Mouse (Mus musculus) forebrain, embryonic 14.5 days (tissue): ENCODE results near the gene H13. TPM values are rescaled to one million over a fixed set of nuclear protein-coding genes. Genes with fewer than 3 reads are reported as not detected.

Experiments
- ATAC-seq: fragments of 200-750 bp; cut with Nextera tagmentation; 2 replicates; pipeline ENCODE4 v1.8.0; 2017; ENCODE audit warnings: mild to moderate bottlenecking, moderate library complexity
- DNase-seq: peaks from one replicate; pipeline ENCODE4 v3.0.0-alpha.2; 2015; ENCODE audit warnings: low spot score
- H3K27ac ChIP-seq: fragments of 300-500 bp; sonication (generic); 2 replicates; pipeline ENCODE4 v1.5.1; 2014; ENCODE audit warnings: low read depth, mild to moderate bottlenecking, control low read depth, low read length, moderate library complexity
- H3K27me3 ChIP-seq: fragments of 300-500 bp; sonication (generic); replicated peaks from 2 replicates; pipeline ENCODE4 v1.6.1; 2014; ENCODE audit warnings: low read length, control low read depth, mixed read lengths; ENCODE audit not compliant: control insufficient read depth, insufficient read depth
- H3K36me3 ChIP-seq: fragments of 300-500 bp; sonication (generic); 2 replicates; pipeline ENCODE4 v1.6.1; 2014; ENCODE audit warnings: low read length, control low read depth; ENCODE audit not compliant: control insufficient read depth, insufficient read depth
- H3K4me1 ChIP-seq: fragments of 300-500 bp; sonication (generic); 2 replicates; pipeline ENCODE4 v1.6.1; 2014; ENCODE audit warnings: antibody characterized with exemption, low read length, control low read depth; ENCODE audit not compliant: control insufficient read depth, insufficient read depth
- H3K4me2 ChIP-seq: fragments of 300-500 bp; sonication (generic); 2 replicates; pipeline ENCODE4 v1.6.1; 2014; ENCODE audit warnings: mild to moderate bottlenecking, control low read depth, low read length
- H3K4me3 ChIP-seq: fragments of 300-500 bp; sonication (generic); 2 replicates; pipeline ENCODE4 v1.5.1; 2014; ENCODE audit warnings: low read depth, low read length, control low read depth
- H3K9ac ChIP-seq: fragments of 300-500 bp; sonication (generic); 2 replicates; pipeline ENCODE4 v1.6.1; 2014; ENCODE audit warnings: mild to moderate bottlenecking, low read length, control low read depth, moderate library complexity
- H3K9me3 ChIP-seq: fragments of 300-500 bp; sonication (generic); replicated peaks from 2 replicates; pipeline ENCODE4 v1.6.1; 2016; ENCODE audit warnings: low read length, control low read depth, mixed read lengths; ENCODE audit not compliant: control insufficient read depth
- WGBS: fragments of 180-500 bp; shearing (Covaris S2); extraction: QIAGEN DNeasy Blood & Tissue Kit; methylation state at CpG from one replicate; pipeline ENCODE4 v1.1.7; 2014; 5-methylcytosine and 5-hydroxymethylcytosine counted together
- polyA plus RNA-seq: library from polyadenylated mRNA; unstranded; fragments of >200 nt; fragmentation: Nextera tagmentation; extraction: Ambion mirVana; gene quantifications from 2 replicates; pipeline ENCODE4 v1.2.1, GENCODE M21; 2014

Gene H13
- polyA plus RNA-seq, 1 experiment from 2014 or later = 136 TPM

DNA sequence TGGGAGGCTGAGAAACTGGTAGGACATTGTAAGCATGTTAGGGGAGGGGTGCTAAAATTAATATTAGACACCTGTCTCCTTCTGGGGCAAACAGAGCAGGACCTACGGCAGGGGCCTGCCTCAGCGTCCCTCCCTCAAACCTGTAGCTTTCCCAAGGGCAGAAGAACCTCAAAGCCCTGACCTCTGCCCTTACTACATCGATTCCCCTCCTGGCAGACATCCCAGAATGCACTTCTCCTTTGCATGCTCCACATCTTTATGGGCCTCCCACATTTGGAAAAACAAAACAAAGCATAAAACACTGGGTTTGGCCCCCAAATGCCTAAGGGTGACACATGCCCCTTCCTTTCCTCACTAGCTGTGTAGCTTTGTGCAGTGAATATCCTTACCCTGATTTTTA lies 40.0 kb upstream of the H13 start:
- ATAC-seq (no peak), DNase-seq (no peak)
- WGBS = 77% methylated on average over 3 of the region's 3 CpGs
- Histone ChIP-seq H3K27ac (no peak overlapping the region), H3K4me1 (peaks cover 5% of the 10 kb centered on the region; the same call in 1 of the 2 replicates), H3K4me2 (no peak overlapping the region), H3K4me3 (no peak overlapping the region), H3K9me3 (no peaks in the 10 kb centered on the region), H3K36me3 (no peaks in the 10 kb centered on the region), H3K9ac (no peak overlapping the region), H3K27me3 (peaks cover 31% of the 10 kb centered on the region)

DNA sequence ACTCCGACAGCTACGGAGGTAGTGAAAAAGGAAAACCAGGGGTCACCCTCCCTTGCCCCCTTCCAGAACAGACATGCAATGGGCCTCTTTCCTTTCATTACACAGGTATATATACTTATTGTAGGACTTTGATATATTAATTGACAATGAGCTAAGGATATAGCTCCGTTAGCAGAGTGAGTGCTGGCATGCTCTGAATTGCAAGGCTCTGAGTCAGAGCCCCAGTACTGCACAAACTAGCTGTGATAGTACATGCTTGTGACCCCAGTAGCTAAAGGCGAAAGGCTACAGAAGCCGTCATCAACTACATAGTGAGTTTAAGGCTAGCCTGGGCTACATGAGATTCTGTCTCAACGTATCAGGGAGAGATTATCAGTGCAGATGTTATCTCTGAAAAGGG lies 39.4 kb upstream of the H13 start:
- no peak overlapping the region for H3K4me2 ChIP-seq
- H3K27ac ChIP-seq = no peak overlapping the region
- H3K36me3 ChIP-seq = no peaks in the 10 kb centered on the region
- H3K27me3 ChIP-seq = peaks cover 31% of the 10 kb centered on the region
- H3K4me1 ChIP-seq = peaks cover 5% of the 10 kb centered on the region; the same call in 1 of the 2 replicates
- no peak for ATAC-seq
- H3K9me3 ChIP-seq = no peaks in the 10 kb centered on the region
- no peak for DNase-seq
- no peak overlapping the region for H3K9ac ChIP-seq
- 83% methylated on average over 6 of the region's 6 CpGs for WGBS
- H3K4me3 ChIP-seq = no peak overlapping the region

DNA sequence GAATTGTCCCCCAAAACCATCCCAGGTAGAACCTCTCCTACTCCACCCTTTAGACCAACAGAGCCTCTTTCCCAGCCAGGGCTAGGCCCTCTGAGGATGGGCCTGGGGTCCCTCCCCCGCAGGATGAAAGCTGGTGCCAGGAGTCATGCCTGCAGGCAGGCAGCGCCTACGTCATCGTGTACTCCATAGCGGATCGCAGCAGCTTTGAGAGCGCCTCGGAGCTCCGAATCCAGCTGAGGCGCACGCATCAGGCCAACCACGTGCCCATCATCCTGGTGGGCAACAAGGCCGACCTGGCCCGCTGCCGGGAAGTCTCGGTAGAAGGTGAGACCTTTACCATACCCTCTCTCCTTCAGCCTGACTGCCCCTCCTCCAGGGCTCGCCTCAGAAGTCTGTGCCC lies 35.9 kb upstream of the H13 start:
- Histone ChIP-seq H3K9me3 (no peaks in the 10 kb centered on the region), H3K27me3 (peaks cover 6% of the 10 kb centered on the region), H3K4me2 (peak overlapping the region; percentile 28; the same call in 1 of the 2 replicates), H3K36me3 (no peaks in the 10 kb centered on the region), H3K4me3 (no peak overlapping the region), H3K27ac (no peak overlapping the region), H3K4me1 (no peaks in the 10 kb centered on the region), H3K9ac (no peak overlapping the region)
- DNase-seq (peak; percentile 47), ATAC-seq (no peak)
- 59% methylated on average over 17 of the region's 17 CpGs for WGBS

DNA sequence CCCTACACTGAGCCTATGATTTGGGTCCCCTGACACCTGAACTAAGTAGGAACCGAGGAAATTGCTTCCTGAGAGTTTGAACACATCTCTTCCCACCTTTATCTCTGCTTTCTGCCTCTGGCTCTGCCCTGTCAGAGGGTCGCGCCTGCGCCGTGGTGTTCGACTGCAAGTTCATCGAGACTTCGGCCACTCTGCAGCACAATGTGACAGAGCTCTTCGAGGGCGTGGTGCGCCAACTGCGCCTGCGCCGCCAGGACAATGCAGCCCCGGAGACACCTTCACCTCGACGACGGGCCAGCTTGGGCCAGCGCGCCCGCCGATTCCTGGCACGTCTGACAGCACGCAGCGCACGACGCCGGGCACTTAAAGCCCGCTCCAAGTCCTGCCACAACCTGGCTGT lies 35.0 kb upstream of the H13 start:
- Histone ChIP-seq H3K27ac (no peak overlapping the region), H3K4me1 (no peaks in the 10 kb centered on the region), H3K4me2 (no peak overlapping the region), H3K9ac (no peak overlapping the region), H3K4me3 (no peak overlapping the region), H3K27me3 (no peaks in the 10 kb centered on the region), H3K36me3 (no peaks in the 10 kb centered on the region), H3K9me3 (no peaks in the 10 kb centered on the region)
- DNase-seq (no peak), ATAC-seq (no peak)
- 83% methylated on average over 29 of the region's 29 CpGs for WGBS

DNA sequence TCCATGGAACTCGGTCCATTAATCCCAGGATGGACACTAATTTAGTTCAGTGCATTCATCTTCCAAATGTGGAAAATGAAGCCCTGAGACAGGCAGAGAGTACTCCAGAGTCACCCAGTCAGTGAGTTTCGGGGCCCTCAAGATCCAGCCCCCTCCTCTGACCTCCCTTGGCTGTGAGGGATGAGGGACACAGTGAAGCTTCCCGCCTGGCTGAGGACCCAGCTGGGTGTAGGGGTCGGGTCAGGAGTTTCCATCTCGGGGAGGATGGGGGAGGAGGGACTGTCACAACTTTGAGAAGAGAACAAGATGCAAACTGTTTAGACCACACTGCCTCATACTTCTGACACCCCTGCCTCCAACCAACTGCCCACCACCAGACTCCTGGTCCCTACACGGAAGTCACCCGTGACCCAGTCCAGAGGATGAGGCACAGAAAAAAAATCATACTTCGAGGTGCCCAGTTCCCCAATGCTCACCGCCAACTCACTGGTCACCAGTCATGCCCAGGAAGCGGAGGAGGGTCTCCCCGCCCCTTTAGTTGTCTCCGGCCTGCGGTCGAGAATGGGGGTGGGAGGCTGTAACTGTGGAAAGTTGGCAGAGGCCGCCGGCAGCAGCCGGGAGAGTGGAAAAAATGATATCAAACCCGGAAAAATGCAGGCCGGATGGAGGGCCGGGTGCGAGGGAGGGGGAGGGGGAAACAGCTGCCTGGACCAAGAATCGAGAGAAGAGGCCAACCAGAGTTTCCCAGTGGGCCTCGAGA lies 32.8 kb upstream of the H13 start:
- Histone ChIP-seq H3K4me3 (no peak overlapping the region), H3K4me2 (no peak overlapping the region), H3K9me3 (no peaks in the 10 kb centered on the region), H3K27ac (no peak overlapping the region), H3K4me1 (peaks cover 4% of the 10 kb centered on the region; the same call in 1 of the 2 replicates), H3K27me3 (no peaks in the 10 kb centered on the region), H3K36me3 (no peaks in the 10 kb centered on the region), H3K9ac (no peak overlapping the region)
- ATAC-seq (no peak), DNase-seq (no peak)
- 80% methylated on average over 23 of the region's 23 CpGs for WGBS

DNA sequence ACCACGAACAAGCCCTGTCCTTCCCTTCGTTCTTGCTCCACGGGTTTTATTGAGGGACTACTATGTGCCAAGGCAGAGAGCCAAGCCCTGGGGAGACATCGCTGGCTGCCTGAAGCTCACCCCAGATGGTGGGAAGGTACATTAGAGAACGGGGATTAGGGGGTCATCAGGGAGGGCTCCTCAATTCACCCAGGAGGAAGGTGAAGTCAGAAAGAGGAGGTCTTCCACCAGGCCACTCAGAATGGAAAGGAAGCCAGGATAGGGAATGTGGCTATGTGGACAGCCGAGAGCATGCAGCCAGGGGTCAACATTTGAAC lies 32.3 kb upstream of the H13 start:
- H3K27ac ChIP-seq = no peak overlapping the region
- no peak overlapping the region for H3K9ac ChIP-seq
- no peak overlapping the region for H3K4me2 ChIP-seq
- H3K9me3 ChIP-seq = no peaks in the 10 kb centered on the region
- WGBS = 95% methylated on average over 6 of the region's 6 CpGs
- peaks cover 4% of the 10 kb centered on the region; the same call in 1 of the 2 replicates for H3K4me1 ChIP-seq
- no peak overlapping the region for H3K4me3 ChIP-seq
- ATAC-seq (no peak), DNase-seq (no peak)
- no peaks in the 10 kb centered on the region for H3K27me3 ChIP-seq
- no peaks in the 10 kb centered on the region for H3K36me3 ChIP-seq

DNA sequence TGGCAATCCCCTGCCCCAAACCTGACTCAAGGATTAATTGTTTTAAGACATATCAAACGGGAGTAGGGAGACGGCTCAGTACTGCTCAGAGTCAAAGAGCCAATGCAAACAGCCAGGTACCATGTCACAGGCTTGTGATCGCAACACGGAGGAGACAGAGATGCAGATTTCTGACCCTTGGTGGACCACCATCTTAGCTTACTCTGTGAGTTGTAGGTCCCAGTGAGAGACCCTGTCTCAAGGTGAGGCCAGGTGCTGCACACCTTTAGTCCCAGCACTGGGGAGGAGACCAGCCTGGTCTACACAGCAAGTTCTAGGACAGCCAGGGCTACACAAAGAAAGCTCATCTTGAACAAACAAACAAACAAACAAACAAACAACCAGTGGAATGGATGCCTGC lies 31.9 kb upstream of the H13 start:
- no peak overlapping the region for H3K27ac ChIP-seq
- ATAC-seq (no peak), DNase-seq (no peak)
- H3K9ac ChIP-seq = no peak overlapping the region
- H3K4me3 ChIP-seq = no peak overlapping the region
- no peaks in the 10 kb centered on the region for H3K36me3 ChIP-seq
- H3K9me3 ChIP-seq = no peaks in the 10 kb centered on the region
- peaks cover 4% of the 10 kb centered on the region; the same call in 1 of the 2 replicates for H3K4me1 ChIP-seq
- 91% methylated on average over 4 of the region's 4 CpGs for WGBS
- H3K27me3 ChIP-seq = no peaks in the 10 kb centered on the region
- H3K4me2 ChIP-seq = no peak overlapping the region

DNA sequence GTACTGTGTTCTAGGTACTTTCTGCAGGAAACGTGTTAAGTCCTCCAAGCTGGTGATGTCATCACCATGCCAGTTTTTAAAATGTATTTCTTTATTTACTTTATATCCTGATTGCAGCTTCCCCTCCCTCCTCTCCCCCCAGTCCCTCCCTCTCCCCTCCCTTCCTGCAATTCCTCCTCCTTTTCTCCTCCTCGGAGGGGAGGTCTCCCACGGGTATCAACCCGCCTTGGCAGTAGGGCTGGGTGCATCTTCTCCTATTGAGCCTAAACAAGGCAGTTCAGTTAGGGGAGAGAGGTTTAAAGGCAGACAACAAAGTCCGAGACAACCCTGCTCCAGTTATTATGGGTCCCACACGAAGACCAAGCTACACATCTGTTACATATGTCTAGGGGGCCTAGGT lies 30.4 kb upstream of the H13 start:
- no peaks in the 10 kb centered on the region for H3K9me3 ChIP-seq
- H3K9ac ChIP-seq = no peak overlapping the region
- ATAC-seq (no peak), DNase-seq (no peak)
- H3K4me3 ChIP-seq = no peak overlapping the region
- H3K27ac ChIP-seq = no peak overlapping the region
- H3K27me3 ChIP-seq = no peaks in the 10 kb centered on the region
- 59% methylated on average over 6 of the region's 6 CpGs for WGBS
- no peaks in the 10 kb centered on the region for H3K36me3 ChIP-seq
- H3K4me2 ChIP-seq = no peak overlapping the region
- peaks cover 4% of the 10 kb centered on the region; the same call in 1 of the 2 replicates for H3K4me1 ChIP-seq

DNA sequence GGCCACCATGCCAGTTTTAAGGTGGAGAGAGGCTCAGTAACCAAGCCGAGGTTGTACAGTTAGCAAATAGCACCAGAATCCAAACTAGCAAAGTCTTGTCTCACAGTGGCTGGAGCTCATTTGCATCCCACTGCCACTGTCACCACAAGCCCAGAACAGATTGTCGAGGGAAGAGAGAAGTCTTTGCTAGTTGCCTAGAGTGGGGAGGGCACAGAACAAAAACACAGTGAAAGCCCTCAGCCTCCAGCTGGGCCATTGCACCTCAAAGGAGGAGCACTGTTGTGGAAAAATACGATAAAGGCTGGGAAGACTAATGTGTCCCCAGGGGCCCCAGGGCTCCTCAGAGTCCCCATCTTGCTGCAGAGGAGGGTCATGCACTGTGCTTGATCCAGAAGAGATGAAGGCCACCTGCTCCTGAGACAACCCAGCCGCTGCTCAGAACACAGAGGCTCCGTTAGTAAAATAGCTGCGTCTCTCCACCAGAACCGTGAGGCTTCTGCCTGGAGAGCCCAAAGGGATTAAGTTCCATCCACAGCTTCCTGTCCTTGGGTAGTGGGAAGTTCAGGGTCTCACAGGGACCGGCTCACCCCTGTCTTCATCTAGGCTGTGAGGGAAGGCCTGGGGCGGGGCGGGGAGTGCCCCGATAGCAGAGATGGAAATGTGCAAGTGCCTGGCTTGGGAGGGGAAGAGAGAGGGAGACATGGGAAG lies 29.7 kb upstream of the H13 start:
- no peak overlapping the region for H3K9ac ChIP-seq
- DNase-seq = peak; percentile 17
- H3K4me3 ChIP-seq = no peak overlapping the region
- peaks cover 4% of the 10 kb centered on the region; the same call in 1 of the 2 replicates for H3K4me1 ChIP-seq
- WGBS = 19% methylated on average over 11 of the region's 11 CpGs
- no peaks in the 10 kb centered on the region for H3K9me3 ChIP-seq
- H3K27me3 ChIP-seq = no peaks in the 10 kb centered on the region
- H3K36me3 ChIP-seq = no peaks in the 10 kb centered on the region
- peak; percentile 34; the same call in 1 of the 2 replicates for ATAC-seq
- no peak overlapping the region for H3K4me2 ChIP-seq
- H3K27ac ChIP-seq = no peak overlapping the region
